Mouse (Mus musculus): Measurements from ENCODE around the gene Sirt4.
A peak's percentile ranks its signal among the peaks of the same experiment; 100 is the strongest.

Sirt4 gene

DNA sequence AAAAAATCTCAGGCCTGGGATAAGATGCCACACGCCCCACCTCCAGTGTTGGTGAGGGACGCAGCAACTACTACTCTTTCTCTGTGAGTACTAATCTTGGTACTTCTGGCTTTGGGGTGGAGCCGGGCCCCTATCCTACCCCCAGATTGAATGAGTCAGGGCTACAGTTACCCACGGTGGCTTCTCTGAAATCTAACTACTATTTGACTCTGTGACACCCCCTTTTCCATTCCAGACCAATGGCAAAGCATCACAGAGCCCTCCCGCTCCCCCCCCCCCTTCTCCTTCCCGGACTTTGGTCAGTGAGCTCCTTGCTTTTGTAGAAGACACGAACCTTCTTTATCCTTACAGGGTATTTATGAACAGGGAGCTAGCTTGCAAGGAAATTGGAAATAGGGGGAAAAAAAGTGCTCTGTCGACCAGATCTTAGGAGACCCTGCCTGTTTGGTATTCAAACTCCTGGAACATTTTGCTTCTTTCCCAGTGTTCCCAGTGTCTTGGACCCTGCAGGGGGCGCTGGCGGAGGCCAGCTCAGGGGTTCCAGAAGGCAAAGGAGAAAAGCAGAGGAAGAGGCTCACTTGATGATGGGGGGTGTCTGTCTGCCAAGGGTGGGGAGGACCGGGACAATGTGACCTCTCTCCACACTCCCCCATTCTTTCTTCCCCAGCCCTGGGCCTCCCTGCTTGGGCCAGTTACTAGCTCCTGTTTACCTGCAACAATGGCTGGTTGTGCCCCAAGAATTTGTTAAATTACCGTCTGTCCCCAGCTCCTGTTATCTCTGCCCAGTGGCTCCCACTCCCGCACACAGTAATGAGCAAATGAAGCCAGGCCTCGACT lies 53.2 kb downstream of the Sirt4 start:
- DNase-seq: peak; percentile 88

DNA sequence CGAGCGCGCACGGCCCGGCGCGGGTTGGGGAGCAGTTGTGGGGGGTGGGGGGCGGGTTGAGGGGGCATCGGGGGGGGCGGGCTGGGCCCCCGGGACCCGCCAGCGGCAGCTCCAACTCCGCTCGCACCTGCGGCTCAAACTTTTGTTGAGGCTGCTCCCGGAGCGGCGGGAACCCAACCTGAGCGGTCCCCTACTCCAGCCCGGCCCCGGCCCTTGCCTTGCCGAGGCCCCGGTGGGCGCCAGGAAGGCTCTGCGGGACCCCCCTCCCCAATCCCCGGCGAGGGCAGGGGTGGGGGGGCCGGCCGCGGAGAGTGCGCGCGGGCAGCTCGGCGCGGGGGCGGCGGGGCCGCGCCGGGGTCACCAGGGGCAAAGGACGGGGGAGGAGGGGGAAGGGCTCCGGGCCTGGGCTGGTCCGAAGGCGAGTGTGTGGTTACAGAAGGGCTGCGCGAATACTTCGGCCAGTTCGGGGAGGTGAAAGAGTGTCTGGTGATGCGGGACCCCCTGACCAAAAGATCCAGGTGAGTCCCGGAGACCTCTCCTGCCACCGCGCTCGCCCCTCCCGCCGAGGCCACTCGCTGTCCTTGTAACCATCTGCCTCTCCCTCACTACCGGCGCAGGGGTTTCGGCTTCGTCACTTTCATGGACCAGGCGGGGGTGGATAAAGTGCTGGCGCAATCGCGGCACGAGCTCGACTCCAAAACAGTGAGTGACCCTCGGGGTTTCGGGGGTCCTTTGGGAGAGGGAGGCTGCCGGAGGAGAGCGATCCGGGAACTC lies 54.2 kb downstream of the Sirt4 start:
- DNase-seq: no peak

DNA sequence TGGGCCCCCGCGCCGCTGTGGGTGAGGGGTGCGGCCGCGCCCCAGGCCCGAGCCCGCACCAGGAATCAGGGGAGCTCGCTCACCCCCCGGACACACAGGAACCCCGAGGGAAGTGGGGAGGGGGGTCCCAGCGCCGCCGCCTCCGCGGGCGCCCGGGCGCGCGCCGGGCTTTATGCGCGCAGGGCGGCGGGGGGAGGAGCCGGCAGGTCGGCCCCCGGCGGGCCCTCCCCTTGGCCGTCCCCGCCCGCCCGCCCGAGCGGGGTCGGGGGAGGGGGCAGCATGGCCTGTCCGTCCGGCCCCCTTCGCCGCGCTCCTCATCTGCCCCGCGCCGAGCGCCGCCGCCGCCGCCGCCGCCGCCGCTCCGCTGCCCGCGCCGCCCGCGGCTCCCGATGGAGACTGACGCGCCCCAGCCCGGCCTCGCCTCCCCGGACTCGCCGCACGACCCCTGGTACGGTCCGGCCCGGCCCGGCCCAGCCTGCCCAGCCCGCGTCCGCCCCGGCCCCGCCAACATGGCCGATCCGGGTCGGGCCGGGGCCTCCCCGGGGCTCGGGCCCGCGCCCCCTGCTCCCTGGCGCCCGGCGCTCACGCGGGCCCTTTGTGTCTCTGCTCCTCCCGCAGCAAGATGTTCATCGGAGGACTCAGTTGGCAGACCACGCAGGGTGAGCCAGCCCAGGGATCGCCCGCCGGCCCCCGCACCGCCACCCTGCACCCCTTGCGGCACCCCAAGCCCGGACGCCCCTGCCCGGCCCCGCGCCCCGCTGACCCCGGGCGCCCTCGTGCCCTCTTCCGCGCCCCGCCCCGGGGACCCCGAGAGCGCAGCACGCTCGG lies 55.0 kb downstream of the Sirt4 start, which contains the start of gene Msi1:
Gene Msi1, plus strand, starts transcription at position 241 of the 828 bp plus-strand sequence.
- peak; percentile 85 for DNase-seq

DNA sequence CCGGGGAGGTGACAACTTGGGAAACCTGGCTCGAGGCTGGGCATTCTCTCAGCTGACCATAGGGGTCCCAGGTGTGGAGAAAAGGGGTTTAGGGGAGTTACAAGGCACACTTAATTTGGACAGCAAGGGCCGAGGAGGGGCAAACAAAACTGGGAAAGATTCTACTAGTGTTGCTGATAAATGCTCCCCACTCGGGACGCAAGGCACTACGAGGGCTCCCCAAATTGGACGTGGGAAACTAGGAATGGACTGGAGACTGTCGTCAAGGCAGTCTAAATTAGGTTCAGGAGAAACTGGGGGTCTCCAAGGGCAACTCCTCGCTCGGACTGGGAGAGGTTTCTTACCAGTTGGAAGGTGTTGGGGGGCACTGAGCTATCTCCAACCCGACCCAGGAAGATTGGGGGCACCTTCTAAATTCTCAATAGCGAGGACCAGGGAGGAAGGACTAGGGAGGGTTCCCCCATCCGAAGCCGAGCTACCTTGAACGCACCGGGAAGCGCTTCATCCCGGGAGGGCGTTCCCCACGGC lies 55.6 kb downstream of the Sirt4 start:
- no peak for DNase-seq

All from retina, postnatal 1 day (tissue).